Mouse (Mus musculus): ENCODE measurements at regions not wholly inside any gene's neighbourhood (a gene's known extent, or its start where the extent isn't known, plus 50 kb on each side); places are given as distances from the start of the nearest gene placed in this dataset.
A peak's percentile ranks its signal among the peaks of the same experiment; 100 is the strongest.

- DNase-seq = peak; percentile 66
Measured at GRCm38 (mm10) chrX:136321692-136322091, 51.6 kb downstream of the Bex3 start.

GRCm38 (mm10) chrX:136365809-136366208 lies 95.8 kb downstream of the Bex3 start:
- DNase-seq = no peak

Data from lung, postnatal 36 days (tissue).